Mouse (Mus musculus) monocyte, adult 2 months (primary cell): ENCODE measurements around the gene Lif.

ENCODE experiments used
- DNase-seq, 2 experiments: peaks; one replicate each; pipeline ENCODE4 v3.0.0; 2022; ENCODE audit warnings: low spot score in 2 of 2, low read depth in 1 of 2

Gene Lif

DNA sequence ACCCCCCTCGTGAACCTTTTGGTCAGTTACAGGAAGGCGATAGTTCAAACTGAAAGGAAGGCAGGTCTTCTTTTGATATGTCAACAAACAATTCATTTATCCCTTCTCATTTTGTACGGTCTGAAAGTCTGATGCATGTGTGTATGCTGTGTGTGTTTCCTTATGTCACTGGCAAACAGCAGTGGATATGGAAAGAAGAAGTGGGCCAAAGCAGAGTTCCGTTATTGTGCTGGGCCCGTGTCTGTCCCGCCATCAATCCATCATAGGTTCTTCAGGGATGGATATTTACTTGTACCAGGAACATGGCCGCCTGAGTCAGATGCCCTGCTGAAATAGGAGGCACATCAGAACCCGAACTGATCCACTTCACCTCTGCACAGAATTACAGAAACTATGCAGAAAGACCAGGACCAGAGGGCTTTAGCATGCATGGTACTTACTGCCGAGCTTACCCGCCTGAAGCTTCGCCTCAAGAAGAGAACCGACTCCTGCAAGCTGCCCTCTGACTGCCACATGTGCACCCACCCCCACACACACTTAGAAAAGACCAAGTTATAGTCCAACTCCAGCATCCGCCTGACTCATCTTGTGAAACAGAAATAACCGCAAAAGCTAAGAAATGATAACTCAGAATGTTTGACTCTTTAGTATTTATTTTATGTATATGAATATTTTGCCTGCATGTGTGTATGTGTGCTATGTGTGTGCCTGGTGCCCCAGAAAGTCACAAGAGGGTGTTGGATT, 62.0 kb downstream of the Lif start:
- no peak for DNase-seq

DNA sequence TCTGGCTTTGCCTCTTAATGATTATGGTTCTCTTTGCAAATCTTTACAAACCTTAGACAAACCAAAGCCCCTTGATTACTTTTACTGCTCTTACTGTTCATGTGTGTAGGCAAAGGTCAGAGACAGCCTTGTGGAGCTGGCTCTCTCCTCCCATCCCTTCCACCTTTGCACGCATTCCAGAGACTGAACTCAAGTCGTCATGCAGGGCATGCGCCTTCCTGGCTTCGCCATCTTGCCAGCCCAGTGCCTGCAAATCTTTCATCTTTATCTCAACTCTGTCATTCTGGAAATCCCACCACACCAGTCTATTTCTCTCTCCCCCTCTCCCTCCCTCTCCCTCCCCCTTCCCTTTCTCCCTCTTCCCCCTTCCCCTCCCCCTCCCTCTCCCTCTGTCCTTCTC, 63.5 kb downstream of the Lif start:
- DNase-seq = no peak
